Mouse (Mus musculus): Measurements from ENCODE around the gene Mypop.

Mypop gene

GRCm38 (mm10) chr7:18989995-18990394, 1.1 kb upstream of the Mypop start:
- peak in 1 of 2 experiments; percentile 53 for DNase-seq (ENCODE audit: low spot score in 2 of 2)

GRCm38 (mm10) chr7:18991660-18992293, 732 bp downstream of the Mypop start:
- no peak for DNase-seq (ENCODE audit: low spot score in 2 of 2)

- DNase-seq (ENCODE audit: low spot score in 2 of 2): peak in 1 of 2 experiments; percentile 47
Measured at GRCm38 (mm10) chr7:18992294-18992675, 1.2 kb downstream of the Mypop start.

- DNase-seq (ENCODE audit: low spot score in 2 of 2): no peak
Measured at GRCm38 (mm10) chr7:18993036-18993435, 2.0 kb downstream of the Mypop start.

- no peak for DNase-seq (ENCODE audit: low spot score in 2 of 2)
Measured at GRCm38 (mm10) chr7:18998835-18999234, 7.8 kb downstream of the Mypop start.

- no peak for DNase-seq (ENCODE audit: low spot score in 2 of 2)
Measured at GRCm38 (mm10) chr7:19000421-19000820, 9.4 kb downstream of the Mypop start.

- DNase-seq (ENCODE audit: low spot score in 2 of 2): no peak
Measured at GRCm38 (mm10) chr7:19001066-19001806, 10.2 kb downstream of the Mypop start.

GRCm38 (mm10) chr7:19001807-19002085, 10.7 kb downstream of the Mypop start:
- DNase-seq (ENCODE audit: low spot score in 2 of 2): no peak

GRCm38 (mm10) chr7:19002115-19002514, 11.1 kb downstream of the Mypop start:
- no peak for DNase-seq (ENCODE audit: low spot score in 2 of 2)

- DNase-seq (ENCODE audit: low spot score in 2 of 2): peak; percentile 59 to 71
Measured at GRCm38 (mm10) chr7:19002848-19003498, 11.9 kb downstream of the Mypop start.

- peak; percentile 87 to 93 for DNase-seq (ENCODE audit: low spot score in 2 of 2)
Measured at GRCm38 (mm10) chr7:19003902-19004630, 13.0 kb downstream of the Mypop start, which contains the start of gene Irf2bp1. Gene Irf2bp1, plus strand, starts transcription at chr7:19004044.

- peak in 1 of 2 experiments; percentile 54 for DNase-seq (ENCODE audit: low spot score in 2 of 2)
Measured at GRCm38 (mm10) chr7:19004631-19005079, 13.6 kb downstream of the Mypop start.

GRCm38 (mm10) chr7:19005417-19006121, 14.5 kb downstream of the Mypop start:
- no peak for DNase-seq (ENCODE audit: low spot score in 2 of 2)

GRCm38 (mm10) chr7:19006476-19006875, 15.4 kb downstream of the Mypop start:
- peak; percentile 72 to 81 for DNase-seq (ENCODE audit: low spot score in 2 of 2)

GRCm38 (mm10) chr7:19007026-19007977, 16.3 kb downstream of the Mypop start:
- DNase-seq (ENCODE audit: low spot score in 2 of 2): no peak

- no peak for DNase-seq (ENCODE audit: low spot score in 2 of 2)
Measured at GRCm38 (mm10) chr7:19010581-19010980, 19.5 kb downstream of the Mypop start.

GRCm38 (mm10) chr7:19012025-19012621, 21.1 kb downstream of the Mypop start:
- no peak for DNase-seq (ENCODE audit: low spot score in 2 of 2)

- no peak for DNase-seq (ENCODE audit: low spot score in 2 of 2)
Measured at GRCm38 (mm10) chr7:19012882-19013281, 21.8 kb downstream of the Mypop start.

GRCm38 (mm10) chr7:19014452-19014851, 23.4 kb downstream of the Mypop start:
- DNase-seq (ENCODE audit: low spot score in 2 of 2): peak in 1 of 2 experiments; percentile 7

GRCm38 (mm10) chr7:19016042-19016441, 25.0 kb downstream of the Mypop start:
- DNase-seq (ENCODE audit: low spot score in 2 of 2): no peak

All from frontal cortex, postnatal 10 days (tissue).